Mouse (Mus musculus) kidney, postnatal 0 days (tissue): ENCODE measurements around the gene Afm. TPM values are rescaled to one million over a fixed set of nuclear protein-coding genes. Genes with fewer than 3 reads are reported as not detected.

Experiments
- ATAC-seq: fragments of 200-750 bp; cut with Nextera tagmentation; replicated peaks from 2 replicates; pipeline ENCODE4 v1.8.0; 2017; ENCODE audit warnings: low read depth, moderate number of reproducible peaks, moderate TSS enrichment, moderate library complexity; ENCODE audit not compliant: low FRiP score
- DNase-seq: peaks from one replicate; pipeline ENCODE4 v3.0.0-alpha.2; 2016; ENCODE audit warnings: low spot score
- H3K27ac ChIP-seq: fragments of 300-500 bp; sonication (generic); 2 replicates; pipeline ENCODE4 v1.5.1; 2014; ENCODE audit warnings: mild to moderate bottlenecking
- H3K27me3 ChIP-seq: fragments of 300-500 bp; sonication (generic); 2 replicates; pipeline ENCODE4 v1.6.1; 2014; ENCODE audit warnings: low read length, mixed read lengths; ENCODE audit not compliant: insufficient read depth
- H3K36me3 ChIP-seq: fragments of 300-500 bp; sonication (generic); 2 replicates; pipeline ENCODE4 v1.6.1; 2014; ENCODE audit warnings: low read length, mixed read lengths; ENCODE audit not compliant: insufficient read depth
- H3K4me1 ChIP-seq: fragments of 300-500 bp; sonication (generic); replicated peaks from 2 replicates; pipeline ENCODE4 v1.6.1; 2014; ENCODE audit warnings: antibody characterized with exemption, low read length, mixed read lengths; ENCODE audit not compliant: insufficient read depth
- H3K4me2 ChIP-seq: fragments of 300-500 bp; sonication (generic); 2 replicates; pipeline ENCODE4 v1.6.1; 2014; ENCODE audit warnings: mild to moderate bottlenecking, low read length, moderate library complexity, mixed read lengths
- H3K4me3 ChIP-seq: fragments of 300-500 bp; sonication (generic); replicated peaks from 2 replicates; pipeline ENCODE4 v1.5.1; 2014; ENCODE audit warnings: low read depth, low read length
- H3K9ac ChIP-seq: fragments of 300-500 bp; sonication (generic); 2 replicates; pipeline ENCODE4 v1.6.1; 2014; ENCODE audit warnings: low read depth, low read length
- H3K9me3 ChIP-seq: fragments of 300-500 bp; sonication (generic); replicated peaks from 2 replicates; pipeline ENCODE4 v1.6.1; 2016; ENCODE audit warnings: low read length, inconsistent platforms, mixed read lengths
- CTCF ChIP-seq: IDR thresholded peaks from 2 replicates; pipeline ENCODE4 v1.5.1; 2016; ENCODE audit warnings: antibody characterized with exemption, low read depth, mild to moderate bottlenecking, moderate library complexity
- WGBS: fragments of 180-500 bp; shearing (Covaris S2); extraction: QIAGEN DNeasy Blood & Tissue Kit; methylation state at CpG from one replicate; pipeline ENCODE4 v1.1.7; 2014; 5-methylcytosine and 5-hydroxymethylcytosine counted together
- polyA plus RNA-seq: library from polyadenylated mRNA; unstranded; fragments of >200 nt; fragmentation: Nextera tagmentation; extraction: Ambion mirVana; gene quantifications from 2 replicates; pipeline ENCODE4 v1.2.1, GENCODE M21; 2015

Afm gene
- polyA plus RNA-seq, 1 experiment from 2014 or later = 22.8 TPM

DNA sequence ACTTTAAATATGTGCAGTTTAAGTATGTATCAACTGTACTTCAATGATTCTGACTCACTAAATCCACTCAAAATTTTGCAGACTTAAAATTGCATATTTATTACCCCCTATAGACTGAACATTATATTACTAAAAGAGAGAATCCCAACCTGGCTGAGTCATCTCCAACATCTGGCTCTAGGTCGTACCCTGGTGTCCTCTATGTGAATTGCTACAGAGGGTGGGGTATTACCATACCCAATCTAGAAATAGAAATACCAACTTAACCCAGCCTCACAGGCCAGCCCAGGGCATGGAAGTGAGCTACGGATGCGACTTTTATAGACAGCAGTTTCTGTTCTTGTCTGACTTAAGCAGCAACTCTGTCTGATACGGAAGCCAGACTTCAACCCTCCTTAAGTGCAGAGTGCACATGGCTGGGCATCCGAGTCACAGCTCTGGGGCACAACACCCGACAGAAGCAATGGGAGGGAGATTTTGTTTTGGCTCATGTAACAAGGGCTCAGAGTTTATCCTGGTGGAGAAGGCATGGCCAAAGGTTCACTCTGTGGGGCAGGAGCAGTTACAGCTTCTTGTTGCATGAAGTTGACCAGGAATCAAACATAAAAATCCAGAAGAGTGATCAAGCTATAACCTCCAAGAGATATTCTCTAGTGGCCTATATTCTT is 6.3 kb upstream of the Afm start:
- no peak overlapping the region for H3K4me3 ChIP-seq

GRCm38 (mm10) chr5:90515561-90515960 is 3.2 kb upstream of the Afm start:
- H3K9me3 ChIP-seq = no peaks in the 10 kb centered on the region
- H3K27me3 ChIP-seq = no peaks in the 10 kb centered on the region
- H3K4me1 ChIP-seq = no peaks in the 10 kb centered on the region
- ATAC-seq = no peak
- TF ChIP-seq CTCF = no peak
- no peak overlapping the region for H3K9ac ChIP-seq
- no peak overlapping the region for H3K4me3 ChIP-seq
- 91% methylated on average over 6 of the region's 6 CpGs for WGBS
- H3K4me2 ChIP-seq = no peak overlapping the region
- no peak for DNase-seq
- no peak overlapping the region for H3K27ac ChIP-seq
- no peaks in the 10 kb centered on the region for H3K36me3 ChIP-seq

More for the DNA sequence above, 6.3 kb upstream of the Afm start:
- Histone ChIP-seq H3K36me3 (no peaks in the 10 kb centered on the region), H3K27me3 (no peaks in the 10 kb centered on the region), H3K9me3 (no peaks in the 10 kb centered on the region), H3K27ac (no peak overlapping the region), H3K4me1 (no peaks in the 10 kb centered on the region), H3K4me2 (no peak overlapping the region), H3K9ac (no peak overlapping the region)
- 73% methylated on average over 6 of the region's 6 CpGs for WGBS
- no peak for DNase-seq
- ATAC-seq = no peak
- peak; percentile 29 for TF ChIP-seq CTCF

DNA sequence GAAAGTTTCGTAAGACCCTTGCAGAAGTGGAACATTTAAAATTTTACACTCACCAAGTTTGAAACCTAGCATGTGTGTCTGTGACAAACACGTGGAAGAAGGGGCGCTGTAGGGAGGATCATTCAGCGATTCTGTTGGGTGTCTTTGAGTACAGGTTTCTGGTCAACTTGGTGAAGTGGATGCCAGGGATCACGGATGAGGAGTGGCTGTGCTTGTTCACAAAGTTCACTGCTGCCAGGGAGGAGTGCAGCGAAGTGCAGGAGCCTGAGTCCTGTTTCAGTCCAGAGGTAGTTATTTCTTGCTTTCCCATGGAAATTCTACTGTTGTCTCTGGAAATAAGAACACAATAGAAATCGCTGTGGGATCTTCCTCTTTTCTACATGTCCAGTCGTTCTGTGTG is 32.5 kb downstream of the Afm start:
- Histone ChIP-seq H3K9me3 (no peaks in the 10 kb centered on the region), H3K4me2 (no peak overlapping the region), H3K9ac (no peak overlapping the region), H3K4me3 (no peak overlapping the region), H3K4me1 (no peaks in the 10 kb centered on the region), H3K36me3 (no peaks in the 10 kb centered on the region), H3K27me3 (no peaks in the 10 kb centered on the region), H3K27ac (no peak overlapping the region)
- no peak for TF ChIP-seq CTCF
- DNase-seq = no peak
- 87% methylated on average over 8 of the region's 8 CpGs for WGBS
- no peak for ATAC-seq

GRCm38 (mm10) chr5:90556052-90556451 is 37.3 kb downstream of the Afm start:
- Histone ChIP-seq H3K9ac (no peak overlapping the region), H3K9me3 (no peaks in the 10 kb centered on the region), H3K36me3 (no peaks in the 10 kb centered on the region), H3K27ac (no peak overlapping the region), H3K4me1 (no peaks in the 10 kb centered on the region), H3K4me2 (no peak overlapping the region), H3K27me3 (no peaks in the 10 kb centered on the region), H3K4me3 (no peak overlapping the region)
- no peak for TF ChIP-seq CTCF
- ATAC-seq = no peak
- DNase-seq = no peak
- whole genome bisulfite sequencing = 72% methylated on average over 3 of the region's 3 CpGs

- Histone ChIP-seq H3K9ac (no peak within 1 kb of the TSS), H3K36me3 (no peaks in the 10 kb centered on the region), H3K9me3 (no peaks in the 10 kb centered on the region), H3K27ac (no peak within 1 kb of the TSS), H3K4me2 (no peak within 1 kb of the TSS), H3K27me3 (no peaks in the 10 kb centered on the region), H3K4me1 (no peaks in the 10 kb centered on the region), H3K4me3 (no peak within 1 kb of the TSS)
- TF ChIP-seq CTCF = no peak
- no peak for ATAC-seq
- 88% methylated on average over 6 of the region's 6 CpGs for WGBS
- DNase-seq = no peak
These were observed 42.0 kb downstream of the Afm start, which contains the start of gene 5830473C10Rik for GRCm38 (mm10) chr5:90560743-90561142. 5830473C10Rik (plus strand) TSS chr5:90561107.

DNA sequence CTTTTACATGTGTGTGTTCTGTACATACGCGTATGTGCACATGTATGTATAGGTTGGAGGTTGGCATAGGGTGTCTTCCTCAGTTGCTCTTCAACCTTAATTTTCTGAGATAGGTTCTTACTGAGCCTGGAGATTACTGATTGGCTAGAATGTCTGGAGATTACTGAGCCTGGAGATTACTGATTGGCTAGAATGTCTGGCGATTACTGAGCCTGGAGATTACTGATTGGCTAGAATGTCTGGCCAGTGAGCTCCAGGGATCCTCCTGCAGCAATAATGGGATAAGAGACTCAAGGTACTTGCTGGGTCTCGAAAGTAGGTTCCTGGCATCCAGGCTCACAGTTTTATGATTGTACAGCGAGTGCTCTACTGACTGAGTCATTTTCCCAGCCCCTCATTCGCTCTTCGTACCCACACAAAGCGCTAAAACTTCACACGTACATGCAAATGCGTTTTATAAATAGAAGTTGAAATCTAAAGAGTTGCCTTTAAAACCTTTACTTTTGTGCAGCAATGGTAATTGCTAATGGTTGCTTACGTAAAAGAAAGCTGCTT is 43.1 kb downstream of the Afm start:
- Histone ChIP-seq H3K4me3 (no peak overlapping the region), H3K4me1 (no peaks in the 10 kb centered on the region), H3K36me3 (no peaks in the 10 kb centered on the region), H3K27me3 (no peaks in the 10 kb centered on the region), H3K4me2 (no peak overlapping the region), H3K9me3 (no peaks in the 10 kb centered on the region), H3K9ac (no peak overlapping the region), H3K27ac (no peak overlapping the region)
- WGBS = 90% methylated on average over 11 of the region's 11 CpGs
- TF ChIP-seq CTCF = no peak
- ATAC-seq (no peak), DNase-seq (no peak)

DNA sequence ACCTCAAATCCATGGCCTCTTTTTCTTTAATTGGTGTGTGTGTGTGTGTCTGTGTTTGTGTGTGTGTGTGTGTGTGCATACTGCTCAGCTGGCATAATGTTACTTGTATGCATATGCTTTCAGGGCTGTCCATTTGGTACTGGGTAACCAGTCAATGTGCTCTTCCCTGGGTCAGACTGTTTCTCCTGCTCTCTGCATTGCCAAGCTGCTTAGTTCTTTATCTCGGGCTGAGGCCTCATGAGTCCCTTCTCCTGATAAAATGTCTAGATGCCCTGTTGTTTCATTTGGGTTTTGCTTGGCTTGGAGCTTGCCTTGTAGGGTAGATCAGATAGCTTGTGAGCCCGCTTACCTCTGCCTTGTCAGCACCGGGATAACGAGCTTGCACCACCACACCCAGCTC is 44.1 kb downstream of the Afm start:
- 90% methylated on average over 4 of the region's 4 CpGs for WGBS
- no peaks in the 10 kb centered on the region for H3K36me3 ChIP-seq
- no peaks in the 10 kb centered on the region for H3K4me1 ChIP-seq
- H3K9ac ChIP-seq = no peak overlapping the region
- H3K4me2 ChIP-seq = no peak overlapping the region
- DNase-seq (no peak), ATAC-seq (no peak)
- no peak overlapping the region for H3K4me3 ChIP-seq
- no peaks in the 10 kb centered on the region for H3K27me3 ChIP-seq
- no peaks in the 10 kb centered on the region for H3K9me3 ChIP-seq
- no peak overlapping the region for H3K27ac ChIP-seq
- TF ChIP-seq CTCF = no peak
